8 mouse cellular contexts compared by ENCODE assay signal in the genomic region with DNA sequence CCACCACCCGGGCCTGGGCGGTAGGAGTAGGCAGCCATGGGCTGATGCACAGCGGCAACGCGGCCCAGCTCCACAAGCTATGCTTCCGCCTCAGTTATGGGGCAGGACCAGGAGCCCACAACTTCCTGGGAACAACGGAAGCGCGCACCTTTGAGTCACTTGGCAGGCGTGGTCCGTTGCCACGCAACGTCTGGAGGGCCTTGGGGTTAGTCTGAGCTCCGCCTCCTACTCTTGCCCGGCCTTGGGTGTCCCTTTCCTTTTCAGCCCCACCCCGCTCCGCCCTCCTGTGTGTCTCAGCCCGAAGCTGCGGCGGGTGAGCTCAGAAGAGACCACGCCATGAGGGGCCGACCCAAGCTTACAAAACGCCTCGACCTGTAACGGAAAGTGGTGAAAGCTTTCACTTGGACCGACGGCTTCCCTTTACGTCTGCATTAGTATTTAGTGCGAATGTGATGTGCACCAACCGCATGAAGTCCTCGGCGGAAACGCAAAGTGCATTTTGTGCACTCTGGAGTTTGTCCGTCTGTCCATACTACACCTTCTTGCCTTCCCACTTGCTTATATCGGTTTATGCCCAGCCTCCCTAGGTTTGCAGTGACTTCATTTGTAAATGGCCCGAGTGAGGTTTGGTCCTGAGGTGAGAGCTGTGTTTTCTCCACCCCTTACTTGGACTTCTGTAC. TPM values are rescaled to one million over a fixed set of nuclear protein-coding genes. Genes with fewer than 3 reads are reported as not detected.
DNase-seq lines count a peak whose midpoint lies in the region; ATAC-seq and TF ChIP-seq lines count a peak whose summit lies in the region.

A gene (minus strand): TSS at position 411 of the 680 bp plus-strand sequence.

- peak; percentile 99 for ATAC-seq in cerebellum, adult (ENCODE audit: insufficient number of reproducible peaks, low FRiP score, low TSS enrichment)
- peak; percentile 98 for ATAC-seq in forebrain, embryonic 13.5 days
- ATAC-seq in liver, postnatal 0 days: peak; percentile 97
- ATAC-seq in neural tube, embryonic 14.5 days (ENCODE audit: low read depth): peak; percentile 99

- TF ChIP-seq CTCF in ES-Bruce4 (IDR thresholded peaks at IDR 0.05; ENCODE audit: low read depth, low read length): no peak
- no peak for TF ChIP-seq CTCF in liver, postnatal 0 days (IDR thresholded peaks at IDR 0.05; ENCODE audit: low read depth)

- no peak for TF ChIP-seq EP300 in ES-Bruce4 (IDR thresholded peaks at IDR 0.05; ENCODE audit: insufficient read depth, low read depth, low read length)
- TF ChIP-seq EP300 in liver, postnatal 0 days (IDR thresholded peaks at IDR 0.05; ENCODE audit: low read depth): no peak

- peaks cover 4% of the 10 kb centered on the region for H3K36me3 ChIP-seq in ES-Bruce4 (ENCODE audit: control insufficient read depth, insufficient read depth, low read length, poor library complexity, severe bottlenecking)
- H3K36me3 ChIP-seq in forebrain, embryonic 13.5 days (ENCODE audit: poor library complexity, severe bottlenecking): peaks cover 29% of the 10 kb centered on the region
- H3K36me3 ChIP-seq in liver, postnatal 0 days (replicated peaks; ENCODE audit: insufficient read depth, low read length): peaks cover 33% of the 10 kb centered on the region
- H3K36me3 ChIP-seq in neural tube, embryonic 14.5 days (ENCODE audit: control insufficient read depth, insufficient read depth, low read length): peaks cover 15% of the 10 kb centered on the region

- no peak within 1 kb of the TSS; the same call in 1 of the 2 replicates for H3K27ac ChIP-seq in ES-Bruce4 (ENCODE audit: insufficient read depth, low read length)
- H3K27ac ChIP-seq in forebrain, embryonic 13.5 days: peak within 1 kb of the TSS; percentile 22; the same call in 1 of the 2 replicates
- H3K27ac ChIP-seq in liver, postnatal 0 days (ENCODE audit: low read depth): peak within 1 kb of the TSS; percentile 82
- peak within 1 kb of the TSS; percentile 52 for H3K27ac ChIP-seq in neural tube, embryonic 14.5 days (ENCODE audit: low read depth, low read length)

- H3K4me2 ChIP-seq in forebrain, embryonic 13.5 days: peak within 1 kb of the TSS; percentile 77
- peak within 1 kb of the TSS; percentile 84 for H3K4me2 ChIP-seq in liver, postnatal 0 days (ENCODE audit: low read depth, low read length)
- H3K4me2 ChIP-seq in neural tube, embryonic 14.5 days (ENCODE audit: low read depth, low read length): peak within 1 kb of the TSS; percentile 94

- no peaks in the 10 kb centered on the region for H3K27me3 ChIP-seq in ES-Bruce4 (ENCODE audit: control insufficient read depth, insufficient read depth, low read length, poor library complexity, severe bottlenecking)
- H3K27me3 ChIP-seq in forebrain, embryonic 13.5 days: no peaks in the 10 kb centered on the region
- H3K27me3 ChIP-seq in liver, postnatal 0 days (ENCODE audit: insufficient read depth, low read length): no peaks in the 10 kb centered on the region
- no peaks in the 10 kb centered on the region for H3K27me3 ChIP-seq in neural tube, embryonic 14.5 days (ENCODE audit: control insufficient read depth, insufficient read depth, low read length)

- intact Hi-C loops in heart, postnatal 10 days (cut with DNase I): no loop called here

- WGBS in forebrain, embryonic 13.5 days: under 1% methylated on average over 36 of the region's 36 CpGs
- WGBS in large intestine, adult 2 months: under 1% methylated on average over 36 of the region's 36 CpGs
- under 1% methylated on average over 36 of the region's 36 CpGs for WGBS in liver, postnatal 0 days (ENCODE audit: insufficient replicate concordance)
- under 1% methylated on average over 36 of the region's 36 CpGs for WGBS in neural tube, embryonic 14.5 days

- peak; percentile 95 to 96 for DNase-seq in heart, postnatal 10 days
- peak; percentile 100 for DNase-seq in large intestine, adult 2 months (ENCODE audit: low read depth, low spot score)
- DNase-seq in liver, postnatal 0 days: peak; percentile 97
- DNase-seq in testis, postnatal 10 days (ENCODE audit: low spot score): peak; percentile 93

- H3K9ac ChIP-seq in ES-Bruce4 (ENCODE audit: low read depth, poor library complexity, severe bottlenecking): peak within 1 kb of the TSS; percentile 88
- H3K9ac ChIP-seq in forebrain, embryonic 13.5 days: peak within 1 kb of the TSS; percentile 82
- H3K9ac ChIP-seq in liver, postnatal 0 days (replicated peaks): peak within 1 kb of the TSS; percentile 77
- peak within 1 kb of the TSS; percentile 83 for H3K9ac ChIP-seq in neural tube, embryonic 14.5 days (replicated peaks; ENCODE audit: low read depth, low read length)

- peak within 1 kb of the TSS; percentile 98 for H3K4me3 ChIP-seq in ES-Bruce4 (ENCODE audit: low read depth, low read length)
- H3K4me3 ChIP-seq in forebrain, embryonic 13.5 days: peak within 1 kb of the TSS; percentile 69
- H3K4me3 ChIP-seq in liver, postnatal 0 days (ENCODE audit: low read depth, low read length): peak within 1 kb of the TSS; percentile 75
- peak within 1 kb of the TSS; percentile 83 for H3K4me3 ChIP-seq in neural tube, embryonic 14.5 days (ENCODE audit: low read depth, low read length)

- no peak for TF ChIP-seq POLR2A in ES-Bruce4 (IDR thresholded peaks at IDR 0.05; ENCODE audit: insufficient read depth, low read length)

- no peaks in the 10 kb centered on the region for H3K9me3 ChIP-seq in ES-Bruce4 (replicated peaks; ENCODE audit: control insufficient read depth, insufficient read depth, low read length, poor library complexity, severe bottlenecking)
- H3K9me3 ChIP-seq in forebrain, embryonic 13.5 days (replicated peaks): no peaks in the 10 kb centered on the region
- no peaks in the 10 kb centered on the region for H3K9me3 ChIP-seq in liver, postnatal 0 days (ENCODE audit: low read length)
- no peaks in the 10 kb centered on the region for H3K9me3 ChIP-seq in neural tube, embryonic 14.5 days (ENCODE audit: control insufficient read depth, low read length)

- H3K4me1 ChIP-seq in ES-Bruce4 (ENCODE audit: control insufficient read depth, insufficient read depth, low read length): no peaks in the 10 kb centered on the region
- peaks cover 16% of the 10 kb centered on the region for H3K4me1 ChIP-seq in forebrain, embryonic 13.5 days
- peaks cover 14% of the 10 kb centered on the region for H3K4me1 ChIP-seq in liver, postnatal 0 days (ENCODE audit: insufficient read depth)
- H3K4me1 ChIP-seq in neural tube, embryonic 14.5 days (ENCODE audit: control insufficient read depth, insufficient read depth, low read length): peaks cover 11% of the 10 kb centered on the region

RNA-seq across cellular contexts. Expression of the gene that starts here (rescaled TPM):
- 88.7 and 97.1 TPM in 2 replicates for polyA plus RNA-seq in ES-Bruce4 (2011; ENCODE audit: insufficient read depth, insufficient read length, low read depth, missing spikeins)
- polyA plus RNA-seq in forebrain, embryonic 13.5 days (2015; fragmentation: Nextera tagmentation; extraction: Ambion mirVana): 129 and 132 TPM in 2 replicates
- total RNA-seq in heart, postnatal 10 days (2021): 10 to 100 TPM; 54.5 to 54.8 TPM
- 212 and 237 TPM in 2 replicates for polyA plus RNA-seq in large intestine, adult 2 months (2012; rRNA removed)
- 83.1 and 86.2 TPM in 2 replicates for polyA plus RNA-seq in liver, postnatal 0 days (2015; fragmentation: Nextera tagmentation; extraction: Ambion mirVana)
- polyA plus RNA-seq in neural tube, embryonic 14.5 days (2014; fragmentation: Nextera tagmentation; extraction: Ambion mirVana): 116 and 122 TPM in 2 replicates
